Mouse (Mus musculus): ENCODE measurements around the gene Cracr2b.
"Not testable (repeated sequence)": the region's sequence is repeated elsewhere in the genome, so short reads cannot be mapped to it uniquely, and the experiment has no call there.

The Cracr2b gene

DNA sequence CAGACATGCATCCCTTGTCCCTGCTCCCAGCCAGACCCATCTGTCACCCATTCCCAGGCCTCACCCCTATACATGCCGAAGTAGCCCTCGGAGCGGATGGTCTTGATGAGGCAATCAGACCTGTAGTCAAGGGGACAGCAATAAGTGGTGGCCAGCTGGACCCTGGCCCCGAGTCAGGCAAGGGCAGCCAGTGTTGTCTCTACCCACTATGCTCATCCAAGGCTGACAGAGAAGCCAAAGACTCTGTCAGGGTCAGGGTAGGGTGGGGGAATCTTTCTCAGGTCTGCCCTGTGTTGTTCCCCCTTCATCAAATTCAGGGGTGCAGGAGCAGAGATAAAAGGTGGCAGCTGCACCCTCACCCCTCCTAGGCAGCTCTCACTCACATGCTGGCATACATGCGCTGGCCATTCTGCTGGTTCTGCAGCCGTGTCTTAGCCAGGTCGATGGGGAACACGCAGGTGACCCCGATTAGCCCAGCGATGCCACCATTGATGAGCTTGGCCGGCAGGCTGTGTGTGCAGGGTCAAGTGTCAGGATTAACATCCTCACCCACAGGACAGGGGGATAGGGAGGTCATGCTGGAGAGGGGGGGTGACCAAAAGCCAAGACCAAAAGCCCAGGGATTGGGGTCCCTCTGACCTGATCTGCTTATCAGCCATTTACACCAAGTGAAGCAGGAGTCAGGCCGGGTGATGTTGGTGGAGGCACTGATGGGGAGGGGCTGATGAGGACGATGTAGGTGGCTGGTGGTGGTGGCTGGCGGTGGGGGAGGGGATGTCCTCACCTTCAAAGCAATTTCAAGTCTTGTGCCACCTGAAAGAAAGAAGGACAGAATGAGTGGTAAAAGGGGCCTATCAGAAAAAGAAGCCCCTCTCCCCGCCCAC, 27.1 kb upstream of the Cracr2b start:
- DNase-seq = no peak

DNA sequence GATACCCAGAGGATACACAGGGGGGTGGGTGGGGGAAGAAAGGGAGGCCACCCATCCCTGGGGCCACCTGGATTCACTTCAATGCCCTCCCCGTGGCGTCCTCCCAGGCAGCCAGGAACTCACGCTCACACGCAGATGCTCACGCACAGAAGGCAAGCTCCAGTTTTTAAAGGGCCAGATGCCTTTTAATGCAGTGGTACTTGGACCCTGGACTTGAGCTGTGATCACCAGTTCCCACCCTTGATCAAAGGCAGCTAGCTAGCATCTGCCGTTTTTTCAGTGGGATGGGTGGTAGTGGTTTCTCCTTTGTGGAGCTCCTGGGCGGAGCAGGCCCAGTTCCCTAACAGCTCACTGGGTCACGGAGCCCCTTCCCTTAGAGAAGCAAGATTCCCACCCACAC, 26.4 kb upstream of the Cracr2b start:
- peak; percentile 47 for DNase-seq

DNA sequence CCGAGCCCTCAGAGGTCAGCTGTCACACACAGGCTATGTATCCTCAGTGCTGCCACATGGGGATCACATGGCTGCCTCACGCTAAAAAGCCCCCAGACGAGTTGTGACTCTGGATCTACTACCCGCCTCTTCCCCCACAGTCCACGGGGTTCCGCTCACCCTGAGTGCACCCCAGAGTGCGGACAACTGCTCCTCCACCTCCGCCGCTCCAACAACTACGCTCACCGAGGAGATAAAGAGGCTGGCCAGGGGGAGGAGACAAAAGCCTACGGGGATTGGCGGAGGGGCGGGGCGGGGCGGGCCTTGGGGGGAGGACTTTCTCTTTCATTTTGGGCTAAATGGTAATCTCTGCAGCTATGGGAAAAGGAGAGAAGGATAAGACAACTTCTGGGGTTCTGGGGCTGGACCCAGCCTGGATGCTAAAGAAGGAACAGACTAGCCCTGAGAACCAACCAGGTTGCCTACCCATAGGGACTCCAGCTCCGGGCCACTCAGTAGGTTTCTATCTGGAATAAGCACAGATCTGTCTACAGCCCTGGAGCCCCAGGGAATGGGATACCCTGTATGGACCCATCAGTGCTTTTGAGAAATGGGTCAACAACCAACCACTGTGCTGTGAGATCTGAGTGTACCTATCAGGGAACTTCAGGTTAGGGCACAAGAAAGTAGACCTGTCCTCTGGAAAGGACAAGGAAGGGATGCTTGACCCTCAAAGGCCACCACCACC, 25.6 kb upstream of the Cracr2b start:
- DNase-seq = peak; percentile 58

DNA sequence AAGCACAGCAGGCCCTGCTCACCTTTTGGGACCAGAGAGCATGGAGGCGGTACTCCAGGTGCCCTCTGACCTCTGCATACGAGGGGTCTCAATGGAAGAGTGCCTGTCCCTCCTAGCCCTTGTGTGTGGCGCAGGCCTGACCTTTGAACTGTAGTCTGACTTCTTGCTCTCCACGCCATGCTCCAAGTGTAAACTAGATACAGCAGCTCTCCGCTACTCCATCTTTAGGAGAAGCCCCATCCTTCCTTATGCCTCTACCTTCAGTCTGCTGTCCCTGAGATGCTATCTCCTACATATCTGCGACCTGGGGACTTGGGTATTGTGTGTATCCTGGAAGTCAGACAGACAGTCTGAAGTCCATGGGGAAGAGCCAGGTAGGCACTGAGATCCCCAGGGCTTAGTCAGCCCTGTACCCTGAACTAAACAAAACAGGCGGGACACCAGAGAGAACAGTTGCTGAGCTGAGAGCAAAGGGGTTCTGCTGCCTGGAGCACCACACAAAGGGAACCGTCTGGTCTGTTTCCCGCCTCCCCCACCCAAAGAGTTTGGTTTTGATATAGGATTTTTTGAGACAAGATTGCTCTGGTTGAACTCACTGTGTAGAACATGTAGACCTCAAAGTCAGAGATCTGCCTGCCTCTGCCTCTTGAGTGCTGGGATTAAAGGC, 24.9 kb upstream of the Cracr2b start:
- DNase-seq = no peak

DNA sequence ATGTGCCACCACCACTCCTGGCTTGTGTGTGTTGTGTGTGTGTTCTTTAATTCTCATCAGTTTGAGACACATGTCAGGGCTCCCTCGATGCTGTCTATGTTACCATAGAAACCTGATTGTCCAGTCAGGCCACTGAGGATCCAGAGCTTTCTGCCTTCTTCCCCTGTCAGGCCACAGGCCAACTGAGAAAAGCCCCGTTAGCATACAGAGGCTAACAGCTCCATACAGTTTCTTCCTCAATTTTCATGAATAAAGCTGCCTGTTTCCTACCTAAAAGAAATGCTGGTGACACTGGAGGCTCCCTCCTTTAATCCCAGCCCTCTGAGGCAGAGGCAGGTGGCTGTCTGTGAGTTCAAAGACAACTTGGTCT, 24.4 kb upstream of the Cracr2b start:
- DNase-seq = no peak

DNA sequence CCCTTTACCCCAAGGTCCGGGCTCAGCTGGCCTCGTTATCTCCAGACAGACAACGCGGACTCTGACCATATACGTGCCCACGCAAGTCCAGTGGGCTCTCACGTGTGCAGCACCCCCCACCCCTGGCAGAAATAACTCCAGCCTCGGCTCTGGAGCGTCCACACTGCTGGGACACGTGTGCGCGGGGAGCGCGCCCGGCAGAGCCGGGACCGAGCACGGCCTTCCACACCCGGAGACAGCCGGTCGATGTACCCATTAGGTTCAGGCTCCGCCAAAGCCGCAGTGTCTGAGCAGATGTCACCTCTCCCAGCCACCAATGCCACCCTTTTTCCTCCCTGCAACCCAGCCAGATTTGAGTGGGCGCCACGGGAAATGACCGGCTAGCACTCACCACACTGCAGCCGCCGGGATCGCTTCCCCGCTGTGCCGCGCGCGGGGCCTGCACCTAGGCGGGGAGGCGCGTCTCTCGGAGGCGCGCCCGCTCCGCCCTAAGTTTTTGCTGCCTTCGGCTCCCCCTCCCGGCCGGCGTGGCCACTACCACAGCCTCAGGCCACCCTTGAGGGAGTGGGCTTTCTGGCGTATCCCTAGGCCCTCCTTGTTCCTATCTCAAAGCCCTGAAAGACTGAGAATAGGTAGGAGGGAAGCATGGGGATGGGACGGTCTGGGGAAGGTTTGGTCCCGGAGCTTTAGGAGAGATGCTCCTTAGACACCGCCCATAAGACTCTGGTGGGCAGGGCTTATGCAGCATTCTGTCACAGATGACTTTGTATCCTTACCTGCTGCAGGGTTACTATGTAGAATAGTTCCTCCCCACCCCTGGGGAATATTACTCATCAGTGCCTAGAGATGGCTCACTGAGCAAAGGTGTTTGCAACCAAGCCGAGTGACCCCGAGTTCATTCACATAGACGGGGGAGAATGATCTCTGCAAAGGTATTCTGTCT, 23.4 kb upstream of the Cracr2b start, which contains the start of gene Slc25a22:
Gene Slc25a22, minus strand, starts transcription at position 715 of the 943 bp plus-strand sequence.
- DNase-seq = peak; percentile 87

DNA sequence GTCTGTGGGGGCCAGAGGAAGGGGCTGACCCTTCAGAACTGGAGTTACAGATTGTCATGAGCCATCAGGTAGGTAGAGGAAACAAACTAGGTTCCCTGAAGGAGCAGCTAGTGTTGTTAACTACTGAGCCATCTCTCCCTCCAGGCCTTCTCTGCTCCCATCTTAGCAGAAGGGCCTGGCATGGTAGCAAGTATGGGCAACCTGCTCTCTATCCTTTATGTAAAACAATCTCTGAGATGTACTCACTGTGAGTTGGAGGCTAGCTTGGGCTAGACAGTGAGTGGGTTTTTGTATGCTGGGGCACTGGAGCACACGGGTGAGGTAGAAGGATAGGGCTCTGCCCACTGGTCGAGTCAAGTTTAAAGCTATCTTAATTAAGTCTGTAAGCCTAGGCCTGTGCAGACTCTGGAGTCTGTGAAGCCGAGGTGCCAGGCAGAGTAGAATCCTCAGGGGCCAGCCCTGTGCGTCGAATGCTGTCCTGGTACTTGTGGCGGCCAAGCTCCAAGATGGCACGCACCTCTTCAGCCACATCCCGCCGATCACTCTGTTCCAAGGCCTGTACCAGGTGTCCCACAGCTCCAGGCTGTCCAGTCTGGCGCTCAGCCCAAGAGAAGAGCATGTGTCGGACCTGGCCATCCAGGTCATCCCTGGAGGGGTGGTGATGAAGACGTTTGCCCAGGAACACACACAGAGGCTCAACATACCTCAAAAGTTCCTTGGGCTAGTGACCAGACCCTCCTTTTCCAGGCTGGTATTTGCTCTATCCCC, 22.5 kb upstream of the Cracr2b start:
- no peak for DNase-seq

DNA sequence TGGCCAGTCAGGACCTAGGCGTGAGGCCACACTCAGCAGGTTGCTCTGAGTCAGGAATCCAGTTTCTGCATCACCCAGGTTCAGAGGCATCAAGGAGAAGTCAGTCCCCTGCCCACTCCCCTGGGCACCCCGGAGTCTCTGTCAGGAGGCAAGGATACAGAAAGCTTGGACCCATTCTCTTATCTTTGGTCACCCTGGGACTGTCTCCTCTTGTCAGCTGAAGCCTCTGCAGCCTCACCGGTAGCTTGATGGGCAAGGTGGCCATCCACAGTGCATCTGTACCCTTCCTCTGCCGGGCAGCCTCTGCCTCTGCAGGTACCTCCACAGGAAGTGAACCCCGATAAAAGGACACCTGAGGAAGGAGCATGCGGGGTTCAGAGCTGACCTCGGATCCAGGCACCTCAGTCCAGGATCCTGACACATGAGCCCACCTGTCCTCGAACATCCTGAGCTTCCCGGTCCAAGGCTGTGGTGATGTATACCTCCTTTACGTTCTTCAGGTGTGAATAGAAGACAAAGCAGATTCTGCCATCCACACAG, 21.7 kb upstream of the Cracr2b start:
- no peak for DNase-seq

DNA sequence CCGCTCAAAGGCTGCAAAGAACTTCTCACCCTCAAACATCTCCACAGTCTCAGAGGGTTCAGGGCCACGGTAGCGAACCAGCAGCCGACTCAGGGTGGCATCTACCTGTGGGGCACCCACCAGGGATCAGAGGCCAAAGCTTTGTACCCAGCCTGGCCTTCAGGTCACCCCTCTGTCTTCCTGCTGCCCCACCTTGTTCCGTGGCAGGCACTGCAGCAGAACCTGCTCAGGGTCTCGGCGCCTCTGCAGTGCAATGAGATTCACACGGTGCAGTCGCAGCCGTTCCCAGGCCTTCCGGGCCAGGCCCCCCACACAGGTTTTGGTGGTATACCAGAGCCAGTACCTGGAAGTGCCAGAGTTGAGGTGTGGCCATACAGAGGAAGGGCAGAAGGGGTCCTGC, 21.1 kb upstream of the Cracr2b start:
- no peak for DNase-seq

DNA sequence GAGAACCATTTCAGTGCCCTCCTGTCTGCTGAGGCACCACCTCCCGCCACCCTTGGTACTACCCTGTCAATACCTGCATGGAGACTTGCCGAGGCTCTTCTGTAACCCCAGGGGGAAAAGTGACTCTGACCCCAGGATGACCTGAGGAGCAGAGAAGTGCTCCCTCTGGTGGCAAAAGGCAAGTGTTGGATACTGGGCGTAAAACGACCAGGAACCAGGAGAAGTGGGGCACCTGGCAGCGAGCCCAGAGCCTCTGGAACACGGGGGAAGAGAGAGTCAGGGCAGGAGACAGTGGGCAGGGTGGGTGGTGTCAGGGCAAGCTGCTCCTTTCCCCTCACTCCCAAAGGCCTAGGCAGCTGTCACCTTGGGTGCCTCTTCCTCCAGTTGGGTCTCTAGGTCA, 20.3 kb upstream of the Cracr2b start:
- peak; percentile 74 for DNase-seq

DNA sequence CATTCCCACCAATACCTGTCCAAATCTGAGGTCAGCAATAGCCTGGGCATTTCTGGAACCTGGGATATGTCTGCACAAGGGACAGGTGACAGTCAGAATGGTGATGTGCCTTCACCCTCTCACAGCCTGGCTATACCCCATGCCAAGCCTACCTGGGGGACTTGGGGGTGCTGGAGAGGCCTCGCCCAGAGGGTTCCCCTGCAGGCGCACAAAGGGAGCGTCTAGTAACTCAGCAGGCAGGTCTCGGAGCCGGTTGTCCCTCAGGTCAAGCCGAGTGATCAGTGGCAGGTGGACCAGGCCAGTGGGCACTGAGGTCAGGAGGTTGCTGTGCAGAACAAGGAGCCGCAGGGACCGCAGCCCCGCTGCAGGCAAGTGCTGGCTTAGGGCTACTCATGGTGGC, 19.4 kb upstream of the Cracr2b start:
- DNase-seq = no peak

DNA sequence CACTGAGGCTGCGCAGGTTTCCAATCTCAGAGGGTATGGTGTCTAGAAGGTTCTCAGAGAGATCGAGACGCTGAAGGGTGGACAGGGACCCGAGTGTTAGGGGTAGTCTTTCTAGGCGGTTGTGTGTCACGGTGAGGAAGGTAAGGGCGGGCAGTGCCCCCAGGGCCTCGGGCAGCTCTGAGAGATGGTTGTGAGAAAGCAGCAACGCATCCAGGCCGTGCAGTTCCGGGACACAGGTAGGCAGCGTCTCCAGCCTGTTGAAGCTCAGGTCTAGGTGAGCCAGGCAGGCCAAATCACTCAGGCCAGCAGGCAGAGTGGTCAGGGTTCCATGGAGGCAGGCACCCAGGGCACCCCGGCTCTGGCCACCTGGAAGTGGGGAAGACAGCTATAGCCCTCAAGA, 18.7 kb upstream of the Cracr2b start:
- DNase-seq = no peak

DNA sequence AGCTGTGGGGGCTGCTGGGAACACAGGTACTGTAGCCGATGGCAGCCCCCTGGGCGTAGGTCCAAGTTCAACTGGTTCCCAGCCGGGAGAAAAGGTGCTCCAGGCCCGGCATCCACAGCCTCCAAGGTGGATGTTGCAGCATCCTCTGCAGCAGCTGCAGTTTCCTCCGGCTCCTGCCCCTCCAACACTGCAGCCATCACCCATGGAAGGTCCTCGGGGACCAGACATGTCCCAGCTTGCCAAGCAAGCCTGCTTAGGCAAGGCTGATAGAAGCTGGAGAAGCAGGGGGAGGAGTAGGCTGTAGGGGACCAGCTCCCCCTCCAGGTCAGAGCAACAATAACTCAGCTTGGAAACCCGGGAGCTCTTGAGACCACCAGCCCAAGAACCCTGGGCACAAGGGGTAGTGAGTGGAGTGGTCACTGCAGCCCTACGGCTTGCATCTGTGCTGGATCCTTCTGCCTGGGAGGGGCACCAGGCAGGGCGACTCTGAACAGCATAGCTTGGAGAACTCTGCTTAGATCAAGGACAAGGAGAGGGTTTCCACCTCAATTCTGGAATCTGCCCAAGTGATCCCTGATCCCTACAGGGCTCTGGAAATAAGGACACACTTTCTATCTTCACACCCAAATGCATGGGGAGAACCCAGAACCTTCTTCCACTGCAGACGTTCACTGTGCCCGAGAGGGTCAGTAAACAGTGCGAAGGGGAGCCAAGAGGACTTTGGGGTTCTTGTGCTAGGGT, 17.6 kb upstream of the Cracr2b start:
- no peak for DNase-seq

DNA sequence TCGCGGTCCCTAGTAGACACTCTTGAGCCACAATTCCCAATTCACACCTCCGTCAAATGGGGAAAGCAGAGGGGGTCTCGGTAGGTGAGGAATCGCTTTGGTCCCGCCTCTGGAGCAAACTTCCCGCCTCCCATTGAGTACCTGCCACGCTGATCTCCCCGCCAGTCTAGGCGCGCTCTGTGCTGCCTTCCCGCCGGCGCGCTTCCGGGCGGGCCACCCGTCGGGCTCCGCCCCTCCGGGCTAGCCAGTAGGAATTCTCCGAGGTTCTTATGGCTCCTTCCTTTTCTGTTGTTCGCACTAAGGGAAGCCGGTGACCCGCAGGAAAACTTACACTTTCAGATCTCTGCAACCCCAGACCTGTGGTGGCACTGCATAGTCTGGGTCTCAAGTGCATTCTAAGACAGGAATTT, 17.1 kb upstream of the Cracr2b start, which contains the start of gene Pidd1:
Gene Pidd1, minus strand, starts transcription at position 198 of the 410 bp plus-strand sequence.
- DNase-seq = no peak

DNA sequence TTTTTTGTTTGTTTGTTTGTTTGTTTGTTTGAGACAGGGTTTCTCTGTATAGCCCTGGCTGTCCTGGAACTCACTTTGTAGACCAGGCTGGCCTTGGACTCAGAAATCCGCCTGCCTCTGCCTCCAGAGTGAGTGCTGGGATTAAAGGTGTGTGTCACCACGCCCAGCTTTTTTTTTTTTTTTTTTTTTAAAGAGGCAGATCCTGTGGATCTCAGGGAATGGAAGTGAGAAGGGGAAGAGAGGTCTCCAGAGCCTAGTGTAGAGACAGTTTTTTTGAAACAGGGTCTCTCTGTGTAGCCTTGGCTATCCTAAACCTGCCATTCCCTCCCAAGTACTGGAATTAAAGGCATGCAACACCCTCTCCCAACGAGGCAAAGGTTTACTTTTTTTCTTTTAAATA, 14.5 kb upstream of the Cracr2b start:
- DNase-seq = not testable (repeated sequence)

DNA sequence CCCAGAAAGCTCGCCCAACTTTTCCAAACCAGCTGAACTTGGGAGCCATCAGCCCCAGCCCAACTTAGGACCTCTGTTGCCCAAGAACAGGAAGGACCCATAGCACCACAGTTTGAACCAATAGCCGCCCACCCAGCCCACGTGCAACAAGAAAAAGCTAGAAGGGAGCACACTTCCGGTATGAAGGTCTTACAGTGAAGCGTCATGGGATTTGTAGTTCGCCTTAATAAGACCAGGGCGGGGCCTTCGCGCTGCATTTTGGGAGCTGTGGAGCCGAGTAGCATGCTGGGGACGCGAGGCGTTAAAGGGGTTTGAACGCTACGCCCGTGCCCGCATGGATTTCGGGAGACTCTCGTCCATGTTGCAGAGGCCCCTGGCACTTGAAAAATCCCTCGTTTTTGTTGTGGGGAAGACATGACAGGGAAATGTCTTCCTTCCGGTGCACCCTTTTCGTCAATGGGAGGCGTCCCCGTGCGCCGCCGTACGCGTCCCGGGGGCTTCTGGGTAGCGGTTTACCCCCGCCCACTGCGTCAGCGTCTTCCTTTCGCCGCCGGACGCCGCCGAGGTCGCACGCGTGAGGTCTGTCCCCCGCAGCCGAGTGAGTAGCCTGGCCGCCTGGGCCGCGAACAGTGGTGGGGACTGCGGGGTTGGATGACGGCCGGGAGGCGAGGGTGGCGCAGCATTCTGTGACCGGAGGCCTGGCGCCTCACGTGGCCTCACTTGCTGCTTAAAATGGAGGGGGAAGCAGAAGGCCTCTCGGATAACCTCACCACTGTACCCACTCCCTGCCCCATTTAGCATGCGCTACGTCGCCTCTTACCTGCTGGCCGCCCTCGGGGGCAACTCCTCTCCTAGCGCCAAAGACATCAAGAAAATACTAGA, 13.5 kb upstream of the Cracr2b start, which contains the start of gene Rplp2:
Gene Rplp2, plus strand, starts transcription at position 261 of the 882 bp plus-strand sequence.
- peak; percentile 88 for DNase-seq

DNA sequence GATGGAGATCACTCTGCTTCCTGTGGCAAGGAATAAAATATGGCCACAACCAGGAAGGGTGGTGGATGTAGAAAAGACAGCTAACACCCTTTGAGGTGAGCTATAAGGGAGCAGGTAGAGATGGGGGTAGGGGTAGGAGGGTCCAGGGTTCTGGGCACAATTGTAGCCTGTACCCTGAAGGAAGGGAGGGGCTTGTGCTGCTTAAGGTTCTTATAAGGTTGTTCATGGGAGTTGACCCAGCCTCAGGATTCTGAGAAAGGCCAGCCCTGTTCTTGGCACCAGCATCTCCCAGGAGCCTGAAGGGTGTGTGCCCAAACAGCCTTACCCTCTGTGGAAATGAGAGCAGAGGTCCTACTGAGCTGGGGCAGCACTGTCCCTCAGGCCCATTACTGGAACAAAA, 9.0 kb upstream of the Cracr2b start:
- DNase-seq = no peak

DNA sequence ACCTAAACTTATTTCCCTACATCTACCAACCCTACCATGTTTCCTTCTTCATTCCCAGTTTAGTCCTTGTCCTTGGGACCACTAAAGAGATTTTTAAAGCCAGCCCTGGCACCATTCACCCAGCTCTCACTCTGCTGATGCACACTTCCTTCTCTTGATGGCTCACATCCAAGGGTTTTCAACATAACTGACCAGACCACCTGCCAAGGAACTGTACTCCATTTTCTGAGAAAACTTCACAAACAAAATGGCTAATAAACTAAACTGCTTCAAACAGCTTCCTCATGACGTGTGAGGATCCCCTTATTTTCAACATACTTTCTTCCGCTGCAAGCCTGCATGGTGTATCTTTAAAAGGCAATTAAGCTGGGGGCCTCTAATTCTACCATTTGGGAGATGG, 7.3 kb upstream of the Cracr2b start:
- DNase-seq = no peak

DNA sequence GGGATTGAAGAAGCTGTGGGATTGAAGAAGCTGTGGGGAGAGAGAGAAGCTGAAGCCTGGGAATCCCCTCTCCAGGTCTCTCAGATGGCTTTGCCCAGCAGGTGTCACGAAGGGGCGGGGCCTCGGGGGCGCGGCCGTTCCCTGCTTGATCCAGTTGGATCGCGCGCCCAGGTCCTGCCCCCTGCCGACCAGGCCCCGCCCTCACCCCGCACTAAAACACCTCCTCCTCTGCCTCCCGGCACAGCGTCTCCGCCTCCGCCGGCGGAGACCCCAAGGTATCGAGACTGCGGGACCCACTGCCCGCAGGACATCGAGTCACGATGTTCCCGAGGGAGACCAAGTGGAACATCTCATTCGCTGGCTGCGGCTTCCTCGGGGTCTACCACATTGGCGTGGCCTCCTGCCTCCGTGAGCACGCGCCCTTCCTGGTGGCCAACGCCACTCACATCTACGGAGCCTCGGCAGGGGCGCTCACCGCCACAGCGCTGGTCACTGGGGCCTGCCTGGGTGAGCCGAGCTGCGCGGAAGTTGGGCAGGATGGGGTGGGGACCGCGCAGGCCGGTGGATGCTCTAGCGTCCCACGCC, 5.8 kb upstream of the Cracr2b start, which contains the start of gene Pnpla2:
Gene Pnpla2, plus strand, starts transcription at position 232 of the 585 bp plus-strand sequence.
- peak; percentile 90 for DNase-seq

Measured in right cerebral cortex, postnatal 4 days (tissue).